Mouse (Mus musculus) kidney, adult 2 months (tissue): ENCODE data around the gene Smpd4.

Experiments used
- CTCF ChIP-seq: fragments of 200-500 bp; conservative IDR thresholded peaks from 2 replicates; pipeline ENCODE4 v1.5.1; 2011; ENCODE audit warnings: low read depth, mild to moderate bottlenecking, control low read depth, low read length, moderate library complexity, mixed read lengths; ENCODE audit not compliant: insufficient read depth, insufficient read length
- POLR2A ChIP-seq: fragments of 200-500 bp; IDR thresholded peaks from one replicate; pipeline ENCODE4 v1.6.1; 2011; ENCODE audit warnings: low read depth, low read length, control low read depth

DNA sequence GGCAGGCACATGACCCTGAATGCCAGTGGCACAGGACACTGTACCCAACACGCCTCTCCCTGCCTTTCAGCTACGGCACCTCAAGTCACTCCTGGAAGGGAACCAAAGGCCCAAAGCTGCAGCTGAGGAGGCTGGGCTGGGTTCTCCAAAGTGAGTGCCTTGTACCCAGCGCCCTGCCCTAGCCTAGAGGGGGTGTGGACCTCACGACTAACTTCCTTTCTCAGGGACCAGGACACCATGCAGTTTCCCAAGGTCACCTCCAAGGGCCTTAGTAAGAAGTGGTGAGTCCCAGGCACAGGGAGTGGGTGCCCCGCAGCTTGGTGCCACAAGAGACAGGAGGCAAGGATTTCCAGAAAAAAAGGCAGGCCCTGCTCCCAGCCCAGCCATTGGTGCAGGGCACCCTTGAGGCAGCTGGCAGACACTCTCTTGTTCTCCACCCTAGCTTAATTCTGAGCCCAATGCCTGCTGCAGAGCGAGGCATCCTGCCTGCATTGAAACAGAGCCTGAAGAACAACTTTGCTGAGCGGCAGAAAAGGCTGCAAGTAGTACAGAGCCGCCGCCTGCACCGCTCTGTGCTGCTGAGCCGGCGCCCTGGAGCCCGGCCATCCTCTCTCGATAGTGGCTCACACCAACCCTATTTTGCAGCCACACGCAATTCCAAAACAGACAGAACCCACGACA, 30.9 kb downstream of the Smpd4 start:
- TF ChIP-seq POLR2A (no peak), CTCF (no peak)
